Mouse (Mus musculus): Measurements from ENCODE around the gene Olfr979. TPM values are rescaled to one million over a fixed set of nuclear protein-coding genes. Genes with fewer than 3 reads are reported as not detected.
"Not testable (repeated sequence)": the region's sequence is repeated elsewhere in the genome, so short reads cannot be mapped to it uniquely, and the experiment has no call there.

Gene Olfr979
- not detected for total RNA-seq (2018; cell fraction: chromatin; rRNA removed)
- total RNA-seq (2018; cell fraction: cytosol; rRNA removed): not detected
- total RNA-seq (2018; cell fraction: nucleus; rRNA removed): not detected
- not detected in 3 replicates for polyA plus RNA-seq (2018)

DNA sequence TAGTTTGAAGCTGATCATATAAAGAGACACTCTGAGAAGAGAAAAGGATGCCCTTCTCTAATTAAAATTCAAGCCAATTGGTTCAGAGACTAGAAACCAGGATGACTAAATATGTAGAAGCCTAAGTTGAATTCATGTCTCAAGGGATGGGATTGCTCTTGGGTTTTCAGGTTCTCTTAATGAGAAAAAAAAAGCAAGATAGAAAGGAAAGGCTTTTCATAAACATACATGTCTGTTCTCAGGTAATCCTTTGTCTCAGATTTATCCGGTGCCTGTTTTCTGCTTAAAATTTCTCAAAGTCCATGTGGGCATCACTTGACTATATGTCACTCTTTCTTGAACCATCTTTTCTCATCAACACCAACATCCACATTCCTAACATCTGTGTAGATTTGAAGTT is at the start of gene Olfr979:
Olfr979 (minus strand) TSS at position 101 of the 400 bp plus-strand sequence.
- 92% methylated on average over 1 of the region's 1 CpGs for WGBS (ENCODE audit: missing documents)

DNA sequence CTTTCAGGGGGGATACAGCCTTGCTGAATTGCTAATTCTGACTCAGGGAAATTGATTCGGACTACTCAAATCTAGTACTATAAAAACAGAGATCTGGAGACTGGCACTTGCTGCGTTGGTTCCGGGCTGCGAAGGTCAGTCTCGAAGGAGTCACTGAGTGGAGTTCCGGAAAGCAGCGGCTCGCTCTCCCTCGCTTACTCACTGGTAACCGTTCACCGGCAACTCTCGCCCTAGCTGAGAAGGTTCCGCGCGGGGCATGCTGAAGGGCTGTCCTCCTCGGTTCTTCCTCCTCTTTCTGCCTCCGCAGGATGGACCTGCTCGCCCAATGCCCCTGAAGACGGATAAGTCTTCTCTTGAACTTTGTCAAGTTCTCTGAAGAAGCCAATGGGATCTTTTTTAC is 46.9 kb upstream of the Olfr979 start:
- 94% methylated on average over 19 of the region's 19 CpGs for WGBS (ENCODE audit: missing documents)
- H3K36me3 ChIP-seq (ENCODE audit: inconsistent target): no peaks in the 10 kb centered on the region
- no peak overlapping the region for H3K4me3 ChIP-seq (ENCODE audit: inconsistent target)
- H3K79me2 ChIP-seq (ENCODE audit: inconsistent target): no peaks in the 10 kb centered on the region
- H3K27ac ChIP-seq: no peak overlapping the region

More for the DNA sequence above, at the start of gene Olfr979:
- H3K79me2 ChIP-seq (ENCODE audit: inconsistent target): no peaks in the 10 kb centered on the region
- H3K27ac ChIP-seq: no peak within 1 kb of the TSS
- H3K36me3 ChIP-seq (ENCODE audit: inconsistent target): no peaks in the 10 kb centered on the region
- no peak within 1 kb of the TSS for H3K4me3 ChIP-seq (ENCODE audit: inconsistent target)

DNA sequence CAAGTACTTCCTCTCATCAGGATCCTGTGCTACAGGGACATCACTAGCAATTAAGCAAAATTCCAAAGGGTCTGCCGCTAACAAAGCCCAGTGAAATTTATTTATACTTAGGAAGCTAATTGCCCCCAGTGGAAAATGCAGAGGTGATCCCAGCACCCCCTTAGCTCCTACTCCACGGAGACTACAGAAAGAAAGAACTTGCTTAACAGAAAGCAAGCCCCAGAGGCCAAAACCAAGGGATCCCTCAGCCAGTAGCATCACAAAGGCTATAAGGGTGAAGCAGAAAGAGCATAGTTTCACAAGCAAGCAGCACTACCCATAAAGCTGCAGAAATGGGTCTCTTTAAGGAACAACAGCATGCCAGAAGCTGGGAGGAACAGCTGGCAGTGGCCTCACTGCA is 17.9 kb upstream of the Olfr979 start, which contains the start of gene Olfr981:
Olfr981 (plus strand) TSS at position 301 of the 400 bp plus-strand sequence.
- no peaks in the 10 kb centered on the region for H3K36me3 ChIP-seq (ENCODE audit: inconsistent target)
- WGBS (ENCODE audit: missing documents): 75% methylated on average over 2 of the region's 2 CpGs
- H3K27ac ChIP-seq: no peak within 1 kb of the TSS
- H3K79me2 ChIP-seq (ENCODE audit: inconsistent target): no peaks in the 10 kb centered on the region
- H3K4me3 ChIP-seq (ENCODE audit: inconsistent target): no peak within 1 kb of the TSS

- Histone ChIP-seq H3K79me2 (ENCODE audit: inconsistent target) (no peaks in the 10 kb centered on the region), H3K36me3 (ENCODE audit: inconsistent target) (no peaks in the 10 kb centered on the region), H3K27ac (no peak within 1 kb of the TSS), H3K4me3 (ENCODE audit: inconsistent target) (no peak within 1 kb of the TSS)
- WGBS (ENCODE audit: missing documents): 87% methylated on average over 1 of the region's 1 CpGs
These were observed 6.2 kb upstream of the Olfr979 start, which contains the start of gene Olfr980 for GRCm38 (mm10) chr9:40009482-40009881. Gene Olfr980, minus strand, starts transcription at chr9:40009582.

GRCm38 (mm10) chr9:39991813-39992212 is 11.5 kb downstream of the Olfr979 start, which contains the start of gene Olfr978:
Gene Olfr978, plus strand, starts transcription at chr9:39992113.
- 87% methylated on average over 2 of the region's 2 CpGs for WGBS (ENCODE audit: missing documents)

GRCm38 (mm10) chr9:39976581-39977145 is 26.6 kb downstream of the Olfr979 start:
- 100% methylated on average over 1 of the region's 1 CpGs for WGBS (ENCODE audit: missing documents)

More at GRCm38 (mm10) chr9:39991813-39992212, 11.5 kb downstream of the Olfr979 start, which contains the start of gene Olfr978:
- H3K4me3 ChIP-seq (ENCODE audit: inconsistent target): no peak within 1 kb of the TSS
- no peaks in the 10 kb centered on the region for H3K36me3 ChIP-seq (ENCODE audit: inconsistent target)
- no peak within 1 kb of the TSS for H3K27ac ChIP-seq
- no peaks in the 10 kb centered on the region for H3K79me2 ChIP-seq (ENCODE audit: inconsistent target)

GRCm38 (mm10) chr9:39961033-39961432 is 42.2 kb downstream of the Olfr979 start, which contains the start of gene Olfr976:
Gene Olfr976, minus strand, starts transcription at chr9:39961133.
- not testable (repeated sequence) for H3K27ac ChIP-seq; H3K4me3 ChIP-seq (ENCODE audit: inconsistent target); H3K79me2 ChIP-seq (ENCODE audit: inconsistent target); H3K36me3 ChIP-seq (ENCODE audit: inconsistent target)
- 67% methylated on average over 3 of the region's 9 CpGs for WGBS (ENCODE audit: missing documents)

More at GRCm38 (mm10) chr9:39976581-39977145, 26.6 kb downstream of the Olfr979 start:
- not testable (repeated sequence) for H3K79me2 ChIP-seq (ENCODE audit: inconsistent target); H3K36me3 ChIP-seq (ENCODE audit: inconsistent target); H3K4me3 ChIP-seq (ENCODE audit: inconsistent target); H3K27ac ChIP-seq

GRCm38 (mm10) chr9:39951946-39952345 is 51.3 kb downstream of the Olfr979 start, which contains the start of gene Olfr975:
Gene Olfr975, minus strand, starts transcription at chr9:39952046.
- no peaks in the 10 kb centered on the region for H3K79me2 ChIP-seq (ENCODE audit: inconsistent target)
- H3K4me3 ChIP-seq (ENCODE audit: inconsistent target): no peak within 1 kb of the TSS
- no peak within 1 kb of the TSS for H3K27ac ChIP-seq
- no peaks in the 10 kb centered on the region for H3K36me3 ChIP-seq (ENCODE audit: inconsistent target)
- WGBS (ENCODE audit: missing documents): 45% methylated on average over 1 of the region's 1 CpGs

Other genes starting within 250 kb of the Olfr979 start
- gene Olfr968, start 220.2 kb downstream of the Olfr979 start, polyA plus RNA-seq (2018): not detected in 3 replicates
- not detected in 3 replicates for gene Olfr969, start 212.5 kb downstream of the Olfr979 start, polyA plus RNA-seq (2018)
- not detected in 3 replicates for gene Olfr970, start 194.6 kb downstream of the Olfr979 start, polyA plus RNA-seq (2018)
- gene Olfr971, start 166.6 kb downstream of the Olfr979 start, polyA plus RNA-seq (2018): not detected in 3 replicates
- not detected in 3 replicates for gene Olfr972, start 137.0 kb downstream of the Olfr979 start, polyA plus RNA-seq (2018)
- not detected in 3 replicates for gene Olfr229, start 96.1 kb downstream of the Olfr979 start, polyA plus RNA-seq (2018)
- not detected in 3 replicates for gene Olfr974, start 66.0 kb downstream of the Olfr979 start, polyA plus RNA-seq (2018)
- not detected in 3 replicates for gene Olfr975, start 51.4 kb downstream of the Olfr979 start, polyA plus RNA-seq (2018)
- not detected in 3 replicates for gene Olfr976, start 42.3 kb downstream of the Olfr979 start, polyA plus RNA-seq (2018)
- not detected in 3 replicates for gene Olfr978, start 11.4 kb downstream of the Olfr979 start, polyA plus RNA-seq (2018)
- not detected in 3 replicates for gene Olfr980, start 6.1 kb upstream of the Olfr979 start, polyA plus RNA-seq (2018)
- gene Olfr981, start 18.0 kb upstream of the Olfr979 start, polyA plus RNA-seq (2018): not detected in 3 replicates
- not detected in 3 replicates for gene Olfr982, start 70.4 kb upstream of the Olfr979 start, polyA plus RNA-seq (2018)
- not detected in 3 replicates for gene Olfr983, start 90.1 kb upstream of the Olfr979 start, polyA plus RNA-seq (2018)
- not detected in 3 replicates for gene Olfr984, start 110.7 kb upstream of the Olfr979 start, polyA plus RNA-seq (2018)
- gene Olfr985, start 126.7 kb upstream of the Olfr979 start, polyA plus RNA-seq (2018): not detected in 3 replicates
- gene Tmem225, start 144.7 kb upstream of the Olfr979 start, polyA plus RNA-seq (2018): not detected in 3 replicates
- gene Olfr986, start 177.5 kb upstream of the Olfr979 start, polyA plus RNA-seq (2018): not detected in 3 replicates
- gene Zfp202, start 188.9 kb upstream of the Olfr979 start, polyA plus RNA-seq (2018): 3.4 to 4.8 TPM (median 4.1 TPM) in 3 replicates